Mouse (Mus musculus) lung, postnatal 0 days (tissue): ENCODE results near the gene 1700015G11Rik.

Experiments
- CTCF ChIP-seq: IDR thresholded peaks from 2 replicates; pipeline ENCODE4 v1.5.1; 2016; ENCODE audit warnings: antibody characterized with exemption, mild to moderate bottlenecking
- EP300 ChIP-seq: IDR thresholded peaks from 2 replicates; pipeline ENCODE4 v1.6.1; 2016; ENCODE audit warnings: antibody characterized with exemption, mild to moderate bottlenecking, control low read depth

DNA sequence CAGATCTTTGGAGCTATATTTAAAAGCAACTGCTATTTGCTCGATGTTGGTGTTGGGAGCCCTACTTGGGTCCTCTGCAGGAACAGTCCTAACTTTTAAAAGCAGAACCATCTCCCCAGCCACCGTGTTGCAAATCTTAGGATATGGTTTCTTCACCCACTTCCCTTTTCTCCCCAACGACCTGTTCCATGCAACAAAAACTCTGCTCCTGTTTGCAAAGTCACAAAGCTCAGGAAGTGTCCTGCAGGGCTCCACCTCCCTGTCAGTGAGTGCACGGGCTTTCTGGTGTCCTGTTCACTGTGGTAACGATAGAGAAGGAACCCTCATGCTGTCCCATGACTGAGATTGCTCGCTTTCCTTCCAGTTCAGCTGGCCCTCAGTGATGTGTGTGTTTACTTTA lies 28.6 kb downstream of the 1700015G11Rik start:
- no peak for TF ChIP-seq CTCF
- TF ChIP-seq EP300, result no peak
